Comparison of ENCODE assay signal across 8 mouse cellular contexts in the genomic region with DNA sequence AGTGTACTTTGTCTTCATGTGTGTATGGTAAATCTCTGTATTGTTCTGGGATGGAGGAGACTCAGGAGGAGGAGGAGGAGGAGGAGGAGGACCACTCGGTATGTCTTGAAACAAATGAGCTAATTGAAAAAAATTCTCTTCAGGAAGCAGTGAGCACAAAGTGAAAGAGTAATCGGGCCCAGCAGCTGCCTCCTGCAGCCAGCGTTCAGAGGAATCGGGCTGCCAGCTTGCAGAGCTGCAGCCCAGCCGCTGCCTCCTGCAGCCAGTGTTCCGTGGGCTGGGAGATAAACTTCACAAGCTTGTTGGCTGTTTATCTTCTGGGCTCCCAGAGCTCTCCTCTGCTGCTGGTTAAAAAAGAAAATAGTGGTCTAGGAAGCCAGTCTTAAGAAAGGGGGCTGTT.
A peak's percentile ranks its signal among the peaks of the same experiment; 100 is the strongest.
DNase-seq lines count a peak whose midpoint lies in the region; ATAC-seq lines count a peak whose summit lies in the region.

No protein-coding gene starts in this region.

- no peak for ATAC-seq in heart, embryonic 11.5 days (replicated peaks; ENCODE audit: insufficient number of reproducible peaks, low FRiP score, low TSS enrichment)

- H3K9ac ChIP-seq in heart, embryonic 11.5 days (ENCODE audit: low read depth, low read length), result peak overlapping the region; percentile 63

- no peaks in the 10 kb centered on the region for H3K9me3 ChIP-seq in heart, embryonic 11.5 days (replicated peaks; ENCODE audit: control insufficient read depth, low read length)

- H3K27me3 ChIP-seq in heart, embryonic 11.5 days (ENCODE audit: control insufficient read depth, insufficient read depth, low read length), result no peaks in the 10 kb centered on the region

- peak overlapping the region; percentile 77 for H3K27ac ChIP-seq in heart, embryonic 11.5 days (ENCODE audit: low read depth, low read length)

- intact Hi-C loops in heart, postnatal 10 days (cut with DNase I), result loop anchor here (5.0 kb wide), 2 partner anchors 39 to 119 kb away; no protein-coding TSS in a partner anchor

- H3K4me1 ChIP-seq in heart, embryonic 11.5 days (ENCODE audit: control insufficient read depth, insufficient read depth, low read length), result peaks cover 27% of the 10 kb centered on the region

- 0% methylated on average over 6 of the region's 6 CpGs for WGBS in heart, embryonic 11.5 days (ENCODE audit: insufficient replicate concordance)

- 0 out of 2 replicates have a peak overlapping the region, but pooled peaks have one; percentile 14 for H3K4me3 ChIP-seq in heart, embryonic 11.5 days (ENCODE audit: low read depth, low read length)

- peak overlapping the region; percentile 61 for H3K4me2 ChIP-seq in heart, embryonic 11.5 days

- no peaks in the 10 kb centered on the region for H3K36me3 ChIP-seq in heart, embryonic 11.5 days (ENCODE audit: control insufficient read depth, insufficient read depth, low read length)

- no peak for DNase-seq in heart, adult 18-20 months
- peak; percentile 56 for DNase-seq in c-Kit-positive CD71-positive TER-119-negative erythroid progenitor cells, embryonic 14.5 days (ENCODE audit: low read depth)
- peak; percentile 38 to 50 for DNase-seq in heart, postnatal 10 days
- peak; percentile 26 to 59 for DNase-seq in lung, postnatal 4 days
- no peak for DNase-seq in right cerebral cortex, postnatal 25 days
- DNase-seq in ovary, postnatal 10 days (ENCODE audit: low spot score), result no peak
- DNase-seq in layer of hippocampus, postnatal 14 days (ENCODE audit: low spot score in 2 of 2), result no peak

Comparison
In these comparisons a context has a peak if more than half of its experiments do, and no peak if none do; other contexts are left out.
1. DNase-seq: peak in c-Kit-positive CD71-positive TER-119-negative erythroid progenitor cells, embryonic 14.5 days (single experiment), heart, postnatal 10 days (2 of 2) and lung, postnatal 4 days (2 of 2); none in heart, adult 18-20 months (0 of 2), right cerebral cortex, postnatal 25 days (single experiment), ovary, postnatal 10 days (single experiment) and layer of hippocampus, postnatal 14 days (0 of 2).